Mouse (Mus musculus) CH12.LX (cell line): ENCODE results near the gene Tmem212. TPM values are rescaled to one million over a fixed set of nuclear protein-coding genes. Genes with fewer than 3 reads are reported as not detected.

Experiments used
- DNase-seq: peaks from one replicate; pipeline ENCODE4 v3.0.0-alpha.2; 2013; ENCODE audit errors: extremely low read depth
- H3K27ac ChIP-seq: 2 replicates; pipeline ENCODE4 v1.5.1; 2012; ENCODE audit warnings: low read depth, mild to moderate bottlenecking, control low read depth, moderate library complexity; ENCODE audit not compliant: insufficient read depth
- H3K27me3 ChIP-seq: replicated peaks from 2 replicates; pipeline ENCODE3; 2012; ENCODE audit warnings: inconsistent platforms
- H3K36me3 ChIP-seq, 2 experiments: replicated peaks in 1 of 2; 2 replicates each; pipeline versions ENCODE3 to v1.6.1; 2012; ENCODE audit warnings: inconsistent platforms in 1 of 2, low read length in 1 of 2, mild to moderate bottlenecking in 1 of 2, mixed read lengths in 1 of 2, moderate library complexity in 1 of 2; ENCODE audit not compliant: control insufficient read depth in 1 of 2, insufficient read depth in 1 of 2
- H3K4me1 ChIP-seq, 2 experiments: 2 replicates each; pipeline ENCODE4 v1.6.1; 2012; ENCODE audit warnings: inconsistent platforms in 1 of 2, moderate library complexity in 1 of 2; ENCODE audit not compliant: insufficient read depth in 2 of 2, control insufficient read depth in 1 of 2
- H3K4me2 ChIP-seq: 2 replicates; pipeline ENCODE4 v1.6.1; 2012; ENCODE audit warnings: low read depth, mild to moderate bottlenecking, control low read depth; ENCODE audit not compliant: poor library complexity, insufficient read depth, severe bottlenecking
- H3K4me3 ChIP-seq, 3 experiments: fragments of 150-350 bp in 1 of 3; sonication (generic) in 1 of 3; replicated peaks in 1 of 3; 2 replicates each; pipeline versions ENCODE3 to v1.5.1; 2011 to 2012; ENCODE audit warnings: low read depth in 2 of 3, low read length in 2 of 3, mild to moderate bottlenecking in 2 of 3, moderate library complexity in 2 of 3, control low read depth in 1 of 3, improper control_type of control experiment in 1 of 3, inconsistent platforms in 1 of 3, mixed read lengths in 1 of 3; ENCODE audit not compliant: poor library complexity in 1 of 3
- H3K79me2 ChIP-seq: replicated peaks from 2 replicates; pipeline ENCODE4 v1.6.1; 2012; ENCODE audit warnings: mild to moderate bottlenecking, moderate library complexity; ENCODE audit not compliant: control insufficient read depth, poor library complexity, insufficient read depth, severe bottlenecking; ENCODE audit errors: extremely low read depth
- H3K9ac ChIP-seq: 2 replicates; pipeline ENCODE4 v1.6.1; 2012; ENCODE audit warnings: low read depth, mild to moderate bottlenecking, control low read depth, moderate library complexity; ENCODE audit not compliant: insufficient read depth
- H3K9me3 ChIP-seq: replicated peaks from 2 replicates; pipeline ENCODE3; 2012; ENCODE audit warnings: low read length, inconsistent platforms, mixed read lengths
- CHD2 ChIP-seq: IDR thresholded peaks from 2 replicates; pipeline ENCODE4 v1.6.1; 2011; ENCODE audit warnings: low read length, improper control_type of control experiment
- ELF1 ChIP-seq: IDR thresholded peaks from 2 replicates; pipeline ENCODE4 v1.6.1; 2014; ENCODE audit warnings: low read depth, mild to moderate bottlenecking, inconsistent platforms, low read length, improper control_type of control experiment
- HCFC1 ChIP-seq: IDR thresholded peaks from 2 replicates; pipeline ENCODE4 v1.6.1; 2012; ENCODE audit warnings: low read depth, mild to moderate bottlenecking, inconsistent platforms, low read length, improper control_type of control experiment
- MAFK ChIP-seq: IDR thresholded peaks from 2 replicates; pipeline ENCODE4 v1.6.1; 2011; ENCODE audit warnings: low read length, improper control_type of control experiment; ENCODE audit not compliant: insufficient replicate concordance
- MYC ChIP-seq: IDR thresholded peaks from 2 replicates; pipeline ENCODE4 v1.6.1; 2011; ENCODE audit warnings: low read depth, mild to moderate bottlenecking, improper control_type of control experiment, low read length
- PAX5 ChIP-seq: IDR thresholded peaks from 2 replicates; pipeline ENCODE4 v1.6.1; 2012; ENCODE audit warnings: low read length, inconsistent platforms, mixed read lengths
- POLR2A ChIP-seq: IDR thresholded peaks from 2 replicates; pipeline ENCODE4 v1.6.1; 2011; ENCODE audit warnings: low read depth, mild to moderate bottlenecking, improper control_type of control experiment, low read length
- SIN3A ChIP-seq: IDR thresholded peaks from 2 replicates; pipeline ENCODE4 v1.6.1; 2012; ENCODE audit warnings: low read length, improper control_type of control experiment, inconsistent platforms
- SMC3 ChIP-seq: IDR thresholded peaks from 2 replicates; pipeline ENCODE4 v1.6.1; 2011; ENCODE audit warnings: low read depth, low read length, improper control_type of control experiment
- TBP ChIP-seq: conservative IDR thresholded peaks from 2 replicates; pipeline ENCODE4 v1.6.1; 2011; ENCODE audit warnings: low read depth, low read length, improper control_type of control experiment
- TCF12 ChIP-seq: IDR thresholded peaks from 2 replicates; pipeline ENCODE4 v1.6.1; 2014; ENCODE audit warnings: low read depth, mild to moderate bottlenecking, inconsistent platforms, low read length, improper control_type of control experiment
- UBTF ChIP-seq: IDR thresholded peaks from 2 replicates; pipeline ENCODE4 v1.6.1; 2012; ENCODE audit warnings: low read depth, mild to moderate bottlenecking, inconsistent platforms, low read length, improper control_type of control experiment, moderate library complexity
- USF1 ChIP-seq: IDR thresholded peaks from 2 replicates; pipeline ENCODE4 v1.6.1; 2014; ENCODE audit warnings: low read depth, mild to moderate bottlenecking, inconsistent platforms, low read length, improper control_type of control experiment
- ZKSCAN1 ChIP-seq: IDR thresholded peaks from 2 replicates; pipeline ENCODE4 v1.6.1; 2012; ENCODE audit warnings: low read depth, inconsistent platforms, low read length, improper control_type of control experiment, borderline replicate concordance
- ZMIZ1 ChIP-seq: IDR thresholded peaks from 2 replicates; pipeline ENCODE4 v1.6.1; 2012; ENCODE audit warnings: low read depth, mild to moderate bottlenecking, inconsistent platforms, low read length, improper control_type of control experiment
- dilution Hi-C: fragments of 300-500 bp; cut with MboI; formaldehyde crosslinking; loops from 2 replicates; pipeline ENCODE4 v1.14.3; 2020; ENCODE audit warnings: low sequenced_read_pairs; ENCODE audit not compliant: extremely low pct_unique_long_range_greater_than_20kb, extremely low pct_ligation_motif_present
- in situ Hi-C: fragments of 300-500 bp; cut with MboI; formaldehyde crosslinking; loops from 3 replicates; pipeline ENCODE4 v1.14.3; 2019; ENCODE audit warnings: low sequenced_read_pairs, low pct_ligation_motif_present, low pct_unique_long_range_greater_than_20kb, mixed read lengths
- polyA plus RNA-seq: library from polyadenylated mRNA; unstranded; fragments of >175 nt; gene quantifications from 2 replicates; pipeline ENCODE4 v1.2.1, GENCODE M21; 2012; ENCODE audit warnings: low read depth; ENCODE audit not compliant: insufficient read length
- total RNA-seq, 2 experiments: library from RNA; depleted of rRNA; stranded (reverse); fragments of 300-350 nt in 1 of 2; fragments of >200 nt in 1 of 2; gene quantifications; 2 replicates each; pipeline ENCODE4 v1.2.3; 2012 to 2014

Gene Tmem212
- total and polyA plus RNA-seq, 3 experiments: not detected

DNA sequence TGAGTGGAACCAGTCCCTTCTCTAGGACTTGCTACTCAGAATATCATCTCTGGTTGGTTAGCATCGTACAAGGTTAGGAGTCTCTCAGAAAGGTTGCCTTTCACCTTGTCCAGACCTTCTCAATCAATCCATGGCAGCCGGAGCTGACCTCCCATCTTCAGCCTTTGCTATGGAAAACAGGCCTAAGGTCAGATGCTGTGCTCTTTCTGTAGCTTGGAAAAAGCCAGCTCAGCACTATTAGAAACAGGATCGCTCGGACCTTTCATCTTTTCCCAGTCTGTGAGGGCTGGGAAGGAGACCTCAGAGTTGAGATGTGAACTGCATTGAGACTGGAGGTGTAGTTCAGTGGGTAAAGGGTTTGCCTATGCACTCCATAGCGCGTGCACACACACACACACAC is 10.6 kb downstream of the Tmem212 start:
- no peak for DNase-seq
- no peaks in the 10 kb centered on the region for H3K27me3 ChIP-seq
- no peaks in the 10 kb centered on the region for H3K4me1 ChIP-seq
- dilution Hi-C loops: no loop called here
- H3K9ac ChIP-seq: no peak overlapping the region
- no peak overlapping the region for H3K4me2 ChIP-seq
- TF ChIP-seq HCFC1: no peak
- TF ChIP-seq USF1: no peak
- TF ChIP-seq MAFK: no peak
- TF ChIP-seq ZKSCAN1: no peak
- TF ChIP-seq SMC3: no peak
- TF ChIP-seq PAX5: no peak
- TF ChIP-seq UBTF: no peak
- no peak for TF ChIP-seq TCF12
- no peak for TF ChIP-seq ELF1
- TF ChIP-seq SIN3A: no peak
- H3K4me3 ChIP-seq: no peak overlapping the region
- H3K36me3 ChIP-seq: no peaks in the 10 kb centered on the region
- peaks cover 75% of the 10 kb centered on the region for H3K9me3 ChIP-seq
- in situ Hi-C loops: no loop called here
- H3K79me2 ChIP-seq: no peaks in the 10 kb centered on the region
- no peak overlapping the region for H3K27ac ChIP-seq

GRCm38 (mm10) chr3:27881897-27882835 is 14.0 kb downstream of the Tmem212 start:
- H3K9me3 ChIP-seq: peaks cover 72% of the 10 kb centered on the region
- H3K36me3 ChIP-seq: no peaks in the 10 kb centered on the region
- in situ Hi-C loops: no loop called here
- dilution Hi-C loops: no loop called here
- no peaks in the 10 kb centered on the region for H3K4me1 ChIP-seq
- H3K9ac ChIP-seq: no peak overlapping the region
- H3K4me3 ChIP-seq: no peak overlapping the region
- TF ChIP-seq ZMIZ1: no peak
- TF ChIP-seq MAFK: no peak
- no peak for TF ChIP-seq MYC
- TF ChIP-seq CHD2: no peak
- TF ChIP-seq USF1: no peak
- no peak for TF ChIP-seq PAX5
- TF ChIP-seq TBP: no peak
- TF ChIP-seq POLR2A: no peak
- DNase-seq: no peak
- H3K4me2 ChIP-seq: no peak overlapping the region
- no peak overlapping the region for H3K27ac ChIP-seq
- no peaks in the 10 kb centered on the region for H3K27me3 ChIP-seq
- H3K79me2 ChIP-seq: no peaks in the 10 kb centered on the region
